13 mouse cellular contexts compared by ENCODE assay signal in genomic region chr16:11190150-11190549, GRCm38 (mm10). TPM values are rescaled to one million over a fixed set of nuclear protein-coding genes. Genes with fewer than 3 reads are reported as not detected.
A peak's percentile ranks its signal among the peaks of the same experiment; 100 is the strongest.
DNase-seq lines count a peak whose midpoint lies in the region; ATAC-seq lines count a peak whose summit lies in the region.
"Had no signal": no experiment of that assay in that cellular context is flagged by ENCODE, and none has a peak within 500 bp of the region (broad histone marks: within the 10 kb centered on the region; RNA-seq: fewer than 3 reads in every experiment).

No protein-coding gene starts in this region.

- DNase-seq in frontal cortex, postnatal 36 days (ENCODE audit: low spot score in 2 of 2) = peak; percentile 30 to 59
- no peak for DNase-seq in frontal cortex, postnatal 10 days (ENCODE audit: low spot score in 2 of 2)
- DNase-seq in right cerebral cortex, postnatal 10 days (ENCODE audit: low spot score in 2 of 2) = peak; percentile 54 to 68
- DNase-seq in right cerebral cortex, postnatal 14 days = no peak
- DNase-seq in cerebellum, postnatal 14 days = peak; percentile 68 to 75
- DNase-seq in telencephalon, adult 2 months (ENCODE audit: low read depth, low spot score) = peak; percentile 47
- no peak for DNase-seq in yolk sac, embryonic 10.5 days (ENCODE audit: low spot score)
- DNase-seq: adrenal gland, postnatal 25 days; kidney, adult 8-10 months; lung, postnatal 14 days; thymus, adult 18-20 months had no signal

- no peak for ATAC-seq in megakaryocyte, adult 5-6 weeks (ENCODE audit: poor library complexity, severe bottlenecking)
- ATAC-seq: forebrain, embryonic 13.5 days had no signal

RNA-seq across cellular contexts. Expression of gene Rsl1d1, which starts 13.0 kb away (rescaled TPM):
- 69.4 and 88.2 TPM in 2 replicates for total RNA-seq in megakaryocyte, adult 5-6 weeks (2015)
- 74.8 and 86.5 TPM in 2 replicates for total RNA-seq in megakaryocyte, adult 5-6 weeks (2017)

RNA-seq across cellular contexts. Expression of gene Zc3h7a, which starts 14.0 kb away (rescaled TPM):
- total RNA-seq in megakaryocyte, adult 5-6 weeks (2015) = 161 and 183 TPM in 2 replicates
- total RNA-seq in megakaryocyte, adult 5-6 weeks (2017) = 221 and 259 TPM in 2 replicates

RNA-seq across cellular contexts. Expression of gene Txndc11, which starts 55.7 kb away (rescaled TPM):
- 29.0 and 30.3 TPM in 2 replicates for total RNA-seq in megakaryocyte, adult 5-6 weeks (2015)
- 19.3 and 22.9 TPM in 2 replicates for total RNA-seq in megakaryocyte, adult 5-6 weeks (2017)

Comparison
In these comparisons a context has a peak if more than half of its experiments do, and no peak if none do; other contexts are left out.
1. DNase-seq: peak in frontal cortex, postnatal 36 days (2 of 2), right cerebral cortex, postnatal 10 days (2 of 2), cerebellum, postnatal 14 days (2 of 2) and telencephalon, adult 2 months (single experiment); none in frontal cortex, postnatal 10 days (0 of 2), right cerebral cortex, postnatal 14 days (single experiment) and yolk sac, embryonic 10.5 days (single experiment).